Mouse (Mus musculus) forebrain, embryonic 12.5 days (tissue): ENCODE data around the gene Card14. TPM values are rescaled to one million over a fixed set of nuclear protein-coding genes. Genes with fewer than 3 reads are reported as not detected.

ENCODE experiments used
- ATAC-seq: fragments of 200-750 bp; cut with Nextera tagmentation; 2 replicates; pipeline ENCODE4 v1.8.0; 2017; ENCODE audit warnings: moderate TSS enrichment; ENCODE audit not compliant: low FRiP score
- H3K27ac ChIP-seq: fragments of 300-500 bp; sonication (generic); 2 replicates; pipeline ENCODE4 v1.5.1; 2016; ENCODE audit warnings: mild to moderate bottlenecking
- H3K27me3 ChIP-seq: fragments of 300-500 bp; sonication (generic); 2 replicates; pipeline ENCODE4 v1.6.1; 2016; ENCODE audit warnings: mild to moderate bottlenecking
- H3K36me3 ChIP-seq: fragments of 300-500 bp; sonication (generic); replicated peaks from 2 replicates; pipeline ENCODE4 v1.6.1; 2016; ENCODE audit warnings: mild to moderate bottlenecking
- H3K4me1 ChIP-seq: fragments of 300-500 bp; sonication (generic); 2 replicates; pipeline ENCODE4 v1.6.1; 2016
- H3K4me2 ChIP-seq: fragments of 300-500 bp; sonication (generic); 2 replicates; pipeline ENCODE4 v1.6.1; 2016; ENCODE audit warnings: mild to moderate bottlenecking, moderate library complexity
- H3K4me3 ChIP-seq: fragments of 300-500 bp; sonication (generic); replicated peaks from 2 replicates; pipeline ENCODE4 v1.5.1; 2016; ENCODE audit warnings: mild to moderate bottlenecking
- H3K9ac ChIP-seq: fragments of 300-500 bp; sonication (generic); 2 replicates; pipeline ENCODE4 v1.6.1; 2016; ENCODE audit warnings: mild to moderate bottlenecking
- H3K9me3 ChIP-seq: fragments of 300-500 bp; sonication (generic); 2 replicates; pipeline ENCODE4 v1.6.1; 2016
- WGBS: fragments of 180-500 bp; shearing (Covaris S2); methylation state at CpG from one replicate; pipeline ENCODE4 v1.1.7; 2016; 5-methylcytosine and 5-hydroxymethylcytosine counted together
- polyA plus RNA-seq: library from polyadenylated mRNA; unstranded; fragments of >200 nt; fragmentation: Nextera tagmentation; extraction: Ambion mirVana; gene quantifications from 2 replicates; pipeline ENCODE4 v1.2.1, GENCODE M21; 2016

Gene Card14
- polyA plus RNA-seq, 1 experiment from 2014 or later, result 0.06 TPM

GRCm38 (mm10) chr11:119306762-119307657 is 558 bp upstream of the Card14 start:
- WGBS, result 66% methylated on average over 13 of the region's 13 CpGs
- H3K4me2 ChIP-seq, result no peak overlapping the region
- H3K27me3 ChIP-seq, result peaks cover 36% of the 10 kb centered on the region
- no peak overlapping the region for H3K9ac ChIP-seq
- H3K4me3 ChIP-seq, result no peak overlapping the region
- no peaks in the 10 kb centered on the region for H3K9me3 ChIP-seq
- ATAC-seq, result no peak
- H3K4me1 ChIP-seq, result peaks cover 4% of the 10 kb centered on the region
- H3K36me3 ChIP-seq, result no peaks in the 10 kb centered on the region
- no peak overlapping the region for H3K27ac ChIP-seq

GRCm38 (mm10) chr11:119307916-119308315 is 348 bp downstream of the Card14 start:
- peaks cover 4% of the 10 kb centered on the region for H3K4me1 ChIP-seq
- H3K9me3 ChIP-seq, result no peaks in the 10 kb centered on the region
- no peak overlapping the region for H3K9ac ChIP-seq
- H3K4me3 ChIP-seq, result no peak overlapping the region
- no peaks in the 10 kb centered on the region for H3K36me3 ChIP-seq
- H3K27ac ChIP-seq, result no peak overlapping the region
- no peak overlapping the region for H3K4me2 ChIP-seq
- 32% methylated on average over 11 of the region's 11 CpGs for WGBS
- ATAC-seq, result no peak
- peaks cover 36% of the 10 kb centered on the region for H3K27me3 ChIP-seq

- Histone ChIP-seq H3K9ac (no peak overlapping the region), H3K4me3 (no peak overlapping the region), H3K4me1 (peaks cover 4% of the 10 kb centered on the region), H3K4me2 (no peak overlapping the region), H3K36me3 (no peaks in the 10 kb centered on the region), H3K9me3 (no peaks in the 10 kb centered on the region), H3K27ac (no peak overlapping the region), H3K27me3 (peaks cover 20% of the 10 kb centered on the region)
- ATAC-seq, result no peak
- 19% methylated on average over 10 of the region's 10 CpGs for WGBS
These were observed 3.1 kb downstream of the Card14 start for GRCm38 (mm10) chr11:119310621-119311020.

GRCm38 (mm10) chr11:119314252-119314936 is 6.8 kb downstream of the Card14 start:
- no peaks in the 10 kb centered on the region for H3K36me3 ChIP-seq
- no peak overlapping the region for H3K27ac ChIP-seq
- 85% methylated on average over 17 of the region's 17 CpGs for WGBS
- H3K4me2 ChIP-seq, result no peak overlapping the region
- H3K4me3 ChIP-seq, result no peak overlapping the region
- ATAC-seq, result no peak
- H3K27me3 ChIP-seq, result 0 out of 2 replicates have a peak, but pooled peaks cover 9% of the 10 kb centered on the region
- no peaks in the 10 kb centered on the region for H3K9me3 ChIP-seq
- no peaks in the 10 kb centered on the region for H3K4me1 ChIP-seq
- H3K9ac ChIP-seq, result no peak overlapping the region

GRCm38 (mm10) chr11:119316720-119317119 is 9.2 kb downstream of the Card14 start:
- H3K36me3 ChIP-seq, result no peaks in the 10 kb centered on the region
- ATAC-seq, result no peak
- no peak overlapping the region for H3K4me2 ChIP-seq
- WGBS, result 83% methylated on average over 4 of the region's 4 CpGs
- no peak overlapping the region for H3K27ac ChIP-seq
- no peak overlapping the region for H3K9ac ChIP-seq
- H3K27me3 ChIP-seq, result 0 out of 2 replicates have a peak, but pooled peaks cover 6% of the 10 kb centered on the region
- H3K4me1 ChIP-seq, result no peaks in the 10 kb centered on the region
- no peaks in the 10 kb centered on the region for H3K9me3 ChIP-seq
- H3K4me3 ChIP-seq, result no peak overlapping the region

- H3K4me1 ChIP-seq, result no peaks in the 10 kb centered on the region
- H3K27ac ChIP-seq, result no peak overlapping the region
- WGBS, result 85% methylated on average over 13 of the region's 13 CpGs
- no peak overlapping the region for H3K4me2 ChIP-seq
- ATAC-seq, result no peak
- no peak overlapping the region for H3K9ac ChIP-seq
- H3K4me3 ChIP-seq, result no peak overlapping the region
- H3K36me3 ChIP-seq, result no peaks in the 10 kb centered on the region
- H3K27me3 ChIP-seq, result peaks cover 4% of the 10 kb centered on the region; the same call in 1 of the 2 replicates
- no peaks in the 10 kb centered on the region for H3K9me3 ChIP-seq
These were observed 15.0 kb downstream of the Card14 start for GRCm38 (mm10) chr11:119322521-119322920.

GRCm38 (mm10) chr11:119325068-119325467 is 17.5 kb downstream of the Card14 start:
- H3K4me3 ChIP-seq, result no peak overlapping the region
- 82% methylated on average over 1 of the region's 1 CpGs for WGBS
- no peak overlapping the region for H3K4me2 ChIP-seq
- no peaks in the 10 kb centered on the region for H3K9me3 ChIP-seq
- H3K27ac ChIP-seq, result no peak overlapping the region
- ATAC-seq, result no peak
- H3K4me1 ChIP-seq, result no peaks in the 10 kb centered on the region
- peaks cover 6% of the 10 kb centered on the region; the same call in 1 of the 2 replicates for H3K27me3 ChIP-seq
- no peak overlapping the region for H3K9ac ChIP-seq
- no peaks in the 10 kb centered on the region for H3K36me3 ChIP-seq

- Histone ChIP-seq H3K4me1 (no peaks in the 10 kb centered on the region), H3K4me2 (no peak overlapping the region), H3K27ac (no peak overlapping the region), H3K9ac (no peak overlapping the region), H3K36me3 (no peaks in the 10 kb centered on the region), H3K27me3 (peaks cover 12% of the 10 kb centered on the region; the same call in 1 of the 2 replicates), H3K9me3 (no peaks in the 10 kb centered on the region), H3K4me3 (no peak overlapping the region)
- 70% methylated on average over 4 of the region's 4 CpGs for WGBS
- ATAC-seq, result no peak
These were observed 23.0 kb downstream of the Card14 start for GRCm38 (mm10) chr11:119330592-119330991.

- Histone ChIP-seq H3K4me1 (no peaks in the 10 kb centered on the region), H3K27ac (no peak overlapping the region), H3K9ac (no peak overlapping the region), H3K4me3 (no peak overlapping the region), H3K4me2 (no peak overlapping the region), H3K9me3 (no peaks in the 10 kb centered on the region), H3K27me3 (peaks cover 12% of the 10 kb centered on the region; the same call in 1 of the 2 replicates), H3K36me3 (no peaks in the 10 kb centered on the region)
- 45% methylated on average over 3 of the region's 3 CpGs for WGBS
- ATAC-seq, result no peak
These were observed 24.4 kb downstream of the Card14 start for GRCm38 (mm10) chr11:119331970-119332369.

- no peaks in the 10 kb centered on the region for H3K36me3 ChIP-seq
- ATAC-seq, result no peak
- WGBS, result 86% methylated on average over 10 of the region's 10 CpGs
- H3K4me2 ChIP-seq, result no peak overlapping the region
- H3K4me1 ChIP-seq, result peaks cover 6% of the 10 kb centered on the region; the same call in 1 of the 2 replicates
- no peak overlapping the region for H3K27ac ChIP-seq
- no peak overlapping the region for H3K4me3 ChIP-seq
- H3K9me3 ChIP-seq, result no peaks in the 10 kb centered on the region
- H3K9ac ChIP-seq, result no peak overlapping the region; the same call in 1 of the 2 replicates
- H3K27me3 ChIP-seq, result peaks cover 4% of the 10 kb centered on the region; the same call in 1 of the 2 replicates
These were observed 30.9 kb downstream of the Card14 start for GRCm38 (mm10) chr11:119338271-119339059.

- H3K4me3 ChIP-seq, result no peak overlapping the region
- 0 out of 2 replicates have a peak overlapping the region, but pooled peaks have one; percentile 12 for H3K9ac ChIP-seq
- WGBS, result 50% methylated on average over 5 of the region's 5 CpGs
- no peaks in the 10 kb centered on the region for H3K36me3 ChIP-seq
- no peak for ATAC-seq
- no peak overlapping the region for H3K27ac ChIP-seq
- peaks cover 6% of the 10 kb centered on the region; the same call in 1 of the 2 replicates for H3K4me1 ChIP-seq
- H3K4me2 ChIP-seq, result no peak overlapping the region
- no peaks in the 10 kb centered on the region for H3K27me3 ChIP-seq
- no peaks in the 10 kb centered on the region for H3K9me3 ChIP-seq
These were observed 31.6 kb downstream of the Card14 start for GRCm38 (mm10) chr11:119339179-119339578.

- ATAC-seq, result no peak
- Histone ChIP-seq H3K4me3 (no peak overlapping the region), H3K27ac (no peak overlapping the region), H3K27me3 (no peaks in the 10 kb centered on the region), H3K9ac (0 out of 2 replicates have a peak overlapping the region, but pooled peaks have one; percentile 12), H3K4me2 (no peak overlapping the region), H3K9me3 (no peaks in the 10 kb centered on the region), H3K36me3 (no peaks in the 10 kb centered on the region), H3K4me1 (peaks cover 6% of the 10 kb centered on the region; the same call in 1 of the 2 replicates)
- 5% methylated on average over 5 of the region's 5 CpGs for WGBS
These were observed 32.1 kb downstream of the Card14 start for GRCm38 (mm10) chr11:119339637-119340036.
